Mouse (Mus musculus) hindbrain, embryonic 15.5 days (tissue): ENCODE data around the gene Kcnab2. TPM values are rescaled to one million over a fixed set of nuclear protein-coding genes. Genes with fewer than 3 reads are reported as not detected.

Source experiments
- ATAC-seq: fragments of 200-750 bp; cut with Nextera tagmentation; 2 replicates; pipeline ENCODE4 v1.8.0; 2017; ENCODE audit warnings: low read depth, moderate number of reproducible peaks, moderate TSS enrichment; ENCODE audit not compliant: low FRiP score
- H3K27ac ChIP-seq: fragments of 300-500 bp; sonication (generic); replicated peaks from 2 replicates; pipeline ENCODE4 v1.5.1; 2015; ENCODE audit warnings: mild to moderate bottlenecking, inconsistent platforms
- H3K27me3 ChIP-seq: fragments of 300-500 bp; sonication (generic); 2 replicates; pipeline ENCODE4 v1.6.1; 2015; ENCODE audit warnings: control low read depth, inconsistent platforms
- H3K36me3 ChIP-seq: fragments of 300-500 bp; sonication (generic); 2 replicates; pipeline ENCODE4 v1.6.1; 2015; ENCODE audit warnings: control low read depth, inconsistent platforms
- H3K4me1 ChIP-seq: fragments of 300-500 bp; sonication (generic); replicated peaks from 2 replicates; pipeline ENCODE4 v1.6.1; 2015; ENCODE audit warnings: control low read depth, inconsistent platforms
- H3K4me2 ChIP-seq: fragments of 300-500 bp; sonication (generic); 2 replicates; pipeline ENCODE4 v1.6.1; 2015; ENCODE audit warnings: moderate library complexity, mild to moderate bottlenecking, inconsistent platforms
- H3K4me3 ChIP-seq: fragments of 300-500 bp; sonication (generic); 2 replicates; pipeline ENCODE4 v1.5.1; 2015; ENCODE audit warnings: mild to moderate bottlenecking, inconsistent platforms
- H3K9ac ChIP-seq: fragments of 300-500 bp; sonication (generic); 2 replicates; pipeline ENCODE4 v1.6.1; 2015; ENCODE audit warnings: inconsistent platforms
- H3K9me3 ChIP-seq: fragments of 300-500 bp; sonication (generic); 2 replicates; pipeline ENCODE4 v1.6.1; 2016; ENCODE audit warnings: control low read depth, inconsistent platforms
- WGBS: fragments of 180-500 bp; shearing (Covaris S2); methylation state at CpG from one replicate; pipeline ENCODE4 v1.1.7; 2015; 5-methylcytosine and 5-hydroxymethylcytosine counted together
- polyA plus RNA-seq: library from polyadenylated mRNA; unstranded; fragments of >200 nt; fragmentation: Nextera tagmentation; extraction: Ambion mirVana; gene quantifications from 2 replicates; pipeline ENCODE4 v1.2.1, GENCODE M21; 2015

Kcnab2 gene
- polyA plus RNA-seq, 1 experiment from 2014 or later = 30.8 TPM

- H3K27ac ChIP-seq = no peak overlapping the region
- WGBS = 62% methylated on average over 9 of the region's 9 CpGs
- H3K9me3 ChIP-seq = no peaks in the 10 kb centered on the region
- no peak overlapping the region for H3K4me3 ChIP-seq
- H3K27me3 ChIP-seq = 0 out of 2 replicates have a peak, but pooled peaks cover 8% of the 10 kb centered on the region
- H3K4me1 ChIP-seq = peaks cover 19% of the 10 kb centered on the region
- ATAC-seq = no peak
- H3K9ac ChIP-seq = no peak overlapping the region
- no peak overlapping the region for H3K4me2 ChIP-seq
- H3K36me3 ChIP-seq = peaks cover 17% of the 10 kb centered on the region
Measured at GRCm38 (mm10) chr4:152362180-152362579, 115.5 kb downstream of the Kcnab2 start.

- Histone ChIP-seq H3K4me1 (peaks cover 18% of the 10 kb centered on the region), H3K27ac (no peak overlapping the region), H3K36me3 (peaks cover 24% of the 10 kb centered on the region), H3K4me3 (no peak overlapping the region), H3K4me2 (peak overlapping the region; percentile 12; the same call in 1 of the 2 replicates), H3K9ac (no peak overlapping the region), H3K9me3 (no peaks in the 10 kb centered on the region), H3K27me3 (0 out of 2 replicates have a peak, but pooled peaks cover 12% of the 10 kb centered on the region)
- 3% methylated on average over 23 of the region's 24 CpGs for WGBS
- no peak for ATAC-seq
Measured at GRCm38 (mm10) chr4:152360855-152361254, 116.8 kb downstream of the Kcnab2 start.

- 0 out of 2 replicates have a peak, but pooled peaks cover 12% of the 10 kb centered on the region for H3K27me3 ChIP-seq
- H3K4me3 ChIP-seq = no peak overlapping the region
- WGBS = 6% methylated on average over 11 of the region's 11 CpGs
- no peak for ATAC-seq
- no peak overlapping the region for H3K4me2 ChIP-seq
- H3K9me3 ChIP-seq = no peaks in the 10 kb centered on the region
- no peak overlapping the region for H3K27ac ChIP-seq
- peaks cover 8% of the 10 kb centered on the region; the same call in 1 of the 2 replicates for H3K4me1 ChIP-seq
- H3K36me3 ChIP-seq = peaks cover 30% of the 10 kb centered on the region
- H3K9ac ChIP-seq = no peak overlapping the region
Measured at GRCm38 (mm10) chr4:152359700-152360099, 118.0 kb downstream of the Kcnab2 start.

- H3K4me1 ChIP-seq = peaks cover 19% of the 10 kb centered on the region
- H3K4me3 ChIP-seq = no peak overlapping the region
- WGBS = 82% methylated on average over 7 of the region's 7 CpGs
- H3K9ac ChIP-seq = no peak overlapping the region
- no peak for ATAC-seq
- H3K9me3 ChIP-seq = no peaks in the 10 kb centered on the region
- H3K36me3 ChIP-seq = peaks cover 26% of the 10 kb centered on the region
- H3K4me2 ChIP-seq = no peak overlapping the region
- H3K27ac ChIP-seq = no peak overlapping the region
- 0 out of 2 replicates have a peak, but pooled peaks cover 12% of the 10 kb centered on the region for H3K27me3 ChIP-seq
Measured at GRCm38 (mm10) chr4:152355672-152356071, 122.0 kb downstream of the Kcnab2 start.

GRCm38 (mm10) chr4:152353886-152354637 lies 123.6 kb downstream of the Kcnab2 start:
- Histone ChIP-seq H3K9ac (no peak overlapping the region), H3K27me3 (0 out of 2 replicates have a peak, but pooled peaks cover 8% of the 10 kb centered on the region), H3K4me2 (no peak overlapping the region), H3K36me3 (peaks cover 26% of the 10 kb centered on the region), H3K4me1 (peaks cover 32% of the 10 kb centered on the region), H3K9me3 (no peaks in the 10 kb centered on the region), H3K4me3 (no peak overlapping the region), H3K27ac (no peak overlapping the region)
- ATAC-seq = no peak
- 75% methylated on average over 14 of the region's 14 CpGs for WGBS

- Histone ChIP-seq H3K9ac (peak overlapping the region; percentile 14; the same call in 1 of the 2 replicates), H3K4me3 (no peak overlapping the region), H3K9me3 (no peaks in the 10 kb centered on the region), H3K4me1 (peaks cover 40% of the 10 kb centered on the region), H3K4me2 (0 out of 2 replicates have a peak overlapping the region, but pooled peaks have one; percentile 2), H3K36me3 (peaks cover 19% of the 10 kb centered on the region), H3K27ac (peak overlapping the region; percentile 89), H3K27me3 (0 out of 2 replicates have a peak, but pooled peaks cover under 1% of the 10 kb centered on the region)
- WGBS = 12% methylated on average over 14 of the region's 14 CpGs
- ATAC-seq = no peak
Measured at GRCm38 (mm10) chr4:152351422-152352305, 126.0 kb downstream of the Kcnab2 start.

- no peak overlapping the region for H3K4me3 ChIP-seq
- peaks cover 12% of the 10 kb centered on the region; the same call in 1 of the 2 replicates for H3K36me3 ChIP-seq
- peak overlapping the region; percentile 89 for H3K27ac ChIP-seq
- WGBS = 37% methylated on average over 8 of the region's 8 CpGs
- peaks cover 43% of the 10 kb centered on the region for H3K4me1 ChIP-seq
- no peaks in the 10 kb centered on the region for H3K9me3 ChIP-seq
- H3K27me3 ChIP-seq = no peaks in the 10 kb centered on the region
- peak overlapping the region; percentile 14; the same call in 1 of the 2 replicates for H3K9ac ChIP-seq
- peak; percentile 23; the same call in 1 of the 2 replicates for ATAC-seq
- 0 out of 2 replicates have a peak overlapping the region, but pooled peaks have one; percentile 52 for H3K4me2 ChIP-seq
Measured at GRCm38 (mm10) chr4:152350722-152351421, 126.8 kb downstream of the Kcnab2 start.

- WGBS = 8% methylated on average over 17 of the region's 17 CpGs
- Histone ChIP-seq H3K9me3 (no peaks in the 10 kb centered on the region), H3K4me3 (peak overlapping the region; percentile 25), H3K4me1 (peaks cover 49% of the 10 kb centered on the region), H3K27ac (peak overlapping the region; percentile 89), H3K27me3 (no peaks in the 10 kb centered on the region), H3K9ac (peak overlapping the region; percentile 34), H3K36me3 (peaks cover 6% of the 10 kb centered on the region; the same call in 1 of the 2 replicates), H3K4me2 (peak overlapping the region; percentile 52)
- ATAC-seq = peak; percentile 55
Measured at GRCm38 (mm10) chr4:152349837-152350381, 127.8 kb downstream of the Kcnab2 start.

GRCm38 (mm10) chr4:152345120-152345889 lies 132.4 kb downstream of the Kcnab2 start:
- no peaks in the 10 kb centered on the region for H3K36me3 ChIP-seq
- no peak overlapping the region for H3K4me3 ChIP-seq
- no peaks in the 10 kb centered on the region for H3K27me3 ChIP-seq
- no peak overlapping the region for H3K4me2 ChIP-seq
- H3K9ac ChIP-seq = no peak overlapping the region
- ATAC-seq = no peak
- 60% methylated on average over 7 of the region's 7 CpGs for WGBS
- no peaks in the 10 kb centered on the region for H3K9me3 ChIP-seq
- no peak overlapping the region for H3K27ac ChIP-seq
- H3K4me1 ChIP-seq = peaks cover 70% of the 10 kb centered on the region

GRCm38 (mm10) chr4:152344651-152345050 lies 133.0 kb downstream of the Kcnab2 start:
- H3K4me1 ChIP-seq = peaks cover 70% of the 10 kb centered on the region
- 65% methylated on average over 7 of the region's 7 CpGs for WGBS

More at GRCm38 (mm10) chr4:152344651-152345050, 133.0 kb downstream of the Kcnab2 start:
- no peaks in the 10 kb centered on the region for H3K9me3 ChIP-seq
- H3K27ac ChIP-seq = no peak overlapping the region
- H3K9ac ChIP-seq = no peak overlapping the region
- no peak for ATAC-seq
- no peaks in the 10 kb centered on the region for H3K36me3 ChIP-seq
- H3K4me2 ChIP-seq = no peak overlapping the region
- no peaks in the 10 kb centered on the region for H3K27me3 ChIP-seq
- no peak overlapping the region for H3K4me3 ChIP-seq
